Mouse (Mus musculus): ENCODE measurements at regions not wholly inside any gene's neighbourhood (a gene's known extent, or its start where the extent isn't known, plus 50 kb on each side); places are given as distances from the start of the nearest gene placed in this dataset.

- Histone ChIP-seq H3K9me3 (no peaks in the 10 kb centered on the region), H3K4me2 (replicated peaks) (no peak overlapping the region), H3K36me3 (no peaks in the 10 kb centered on the region), H3K27ac (replicated peaks) (no peak overlapping the region), H3K4me3 (no peak overlapping the region), H3K9ac (replicated peaks) (no peak overlapping the region), H3K27me3 (no peaks in the 10 kb centered on the region), H3K4me1 (no peaks in the 10 kb centered on the region)
- ATAC-seq (ENCODE audit: low FRiP score, low read depth): no peak
- 91% methylated on average over 1 of the region's 1 CpGs for WGBS
These were observed 347.5 kb downstream of the Hsfy2 start for GRCm38 (mm10) chr1:56289748-56290147.

GRCm38 (mm10) chr1:56286386-56287045, 350.7 kb downstream of the Hsfy2 start:
- Histone ChIP-seq H3K36me3 (no peaks in the 10 kb centered on the region), H3K27ac (replicated peaks) (no peak overlapping the region), H3K9me3 (no peaks in the 10 kb centered on the region), H3K27me3 (no peaks in the 10 kb centered on the region), H3K4me1 (no peaks in the 10 kb centered on the region), H3K4me3 (no peak overlapping the region), H3K4me2 (replicated peaks) (no peak overlapping the region), H3K9ac (replicated peaks) (no peak overlapping the region)
- no peak for ATAC-seq (ENCODE audit: low FRiP score, low read depth)
- WGBS: 65% methylated on average over 12 of the region's 12 CpGs

GRCm38 (mm10) chr1:56261708-56262107, 375.5 kb downstream of the Hsfy2 start:
- Histone ChIP-seq H3K9me3 (no peaks in the 10 kb centered on the region), H3K4me1 (no peaks in the 10 kb centered on the region), H3K4me2 (replicated peaks) (no peak overlapping the region), H3K9ac (replicated peaks) (no peak overlapping the region), H3K27ac (replicated peaks) (no peak overlapping the region), H3K27me3 (no peaks in the 10 kb centered on the region), H3K36me3 (no peaks in the 10 kb centered on the region), H3K4me3 (no peak overlapping the region)
- ATAC-seq (ENCODE audit: low FRiP score, low read depth): no peak
- 63% methylated on average over 2 of the region's 2 CpGs for WGBS

GRCm38 (mm10) chr1:56260759-56261158, 376.5 kb downstream of the Hsfy2 start:
- H3K9ac ChIP-seq (replicated peaks): no peak overlapping the region
- WGBS: 75% methylated on average over 2 of the region's 2 CpGs
- H3K27ac ChIP-seq (replicated peaks): no peak overlapping the region
- ATAC-seq (ENCODE audit: low FRiP score, low read depth): no peak
- H3K4me1 ChIP-seq: no peaks in the 10 kb centered on the region
- no peak overlapping the region for H3K4me2 ChIP-seq (replicated peaks)
- H3K4me3 ChIP-seq: no peak overlapping the region
- H3K27me3 ChIP-seq: no peaks in the 10 kb centered on the region
- no peaks in the 10 kb centered on the region for H3K9me3 ChIP-seq
- H3K36me3 ChIP-seq: no peaks in the 10 kb centered on the region

- Histone ChIP-seq H3K9ac (replicated peaks) (no peak overlapping the region), H3K36me3 (no peaks in the 10 kb centered on the region), H3K4me1 (no peaks in the 10 kb centered on the region), H3K4me3 (no peak overlapping the region), H3K9me3 (no peaks in the 10 kb centered on the region), H3K4me2 (replicated peaks) (no peak overlapping the region), H3K27ac (replicated peaks) (no peak overlapping the region), H3K27me3 (no peaks in the 10 kb centered on the region)
- ATAC-seq (ENCODE audit: low FRiP score, low read depth): no peak
- 91% methylated on average over 5 of the region's 5 CpGs for WGBS
These were observed 380.3 kb downstream of the Hsfy2 start for GRCm38 (mm10) chr1:56256839-56257490.

- H3K4me2 ChIP-seq (replicated peaks): no peak overlapping the region
- H3K4me1 ChIP-seq: no peaks in the 10 kb centered on the region
- no peak for ATAC-seq (ENCODE audit: low FRiP score, low read depth)
- H3K27me3 ChIP-seq: no peaks in the 10 kb centered on the region
- no peak overlapping the region for H3K9ac ChIP-seq (replicated peaks)
- 89% methylated on average over 6 of the region's 6 CpGs for WGBS
- H3K27ac ChIP-seq (replicated peaks): no peak overlapping the region
- no peaks in the 10 kb centered on the region for H3K36me3 ChIP-seq
- no peak overlapping the region for H3K4me3 ChIP-seq
- no peaks in the 10 kb centered on the region for H3K9me3 ChIP-seq
These were observed 397.5 kb downstream of the Hsfy2 start for GRCm38 (mm10) chr1:56239686-56240085.

GRCm38 (mm10) chr1:56226314-56227008, 410.8 kb downstream of the Hsfy2 start:
- no peak overlapping the region for H3K4me2 ChIP-seq (replicated peaks)
- no peaks in the 10 kb centered on the region for H3K27me3 ChIP-seq
- no peaks in the 10 kb centered on the region for H3K4me1 ChIP-seq
- H3K4me3 ChIP-seq: no peak overlapping the region
- 85% methylated on average over 7 of the region's 7 CpGs for WGBS
- H3K27ac ChIP-seq (replicated peaks): no peak overlapping the region
- ATAC-seq (ENCODE audit: low FRiP score, low read depth): no peak
- no peaks in the 10 kb centered on the region for H3K36me3 ChIP-seq
- no peaks in the 10 kb centered on the region for H3K9me3 ChIP-seq
- no peak overlapping the region for H3K9ac ChIP-seq (replicated peaks)

- no peaks in the 10 kb centered on the region for H3K36me3 ChIP-seq
- H3K27ac ChIP-seq (replicated peaks): no peak overlapping the region
- H3K4me1 ChIP-seq: no peaks in the 10 kb centered on the region
- H3K4me3 ChIP-seq: no peak overlapping the region
- H3K27me3 ChIP-seq: no peaks in the 10 kb centered on the region
- H3K9ac ChIP-seq (replicated peaks): no peak overlapping the region
- H3K4me2 ChIP-seq (replicated peaks): no peak overlapping the region
- no peak for ATAC-seq (ENCODE audit: low FRiP score, low read depth)
- WGBS: 88% methylated on average over 2 of the region's 2 CpGs
- no peaks in the 10 kb centered on the region for H3K9me3 ChIP-seq
These were observed 417.5 kb downstream of the Hsfy2 start for GRCm38 (mm10) chr1:56219700-56220099.

- no peaks in the 10 kb centered on the region for H3K9me3 ChIP-seq
- no peaks in the 10 kb centered on the region for H3K27me3 ChIP-seq
- no peak overlapping the region for H3K9ac ChIP-seq (replicated peaks)
- H3K4me1 ChIP-seq: no peaks in the 10 kb centered on the region
- H3K36me3 ChIP-seq: no peaks in the 10 kb centered on the region
- H3K4me2 ChIP-seq (replicated peaks): no peak overlapping the region
- ATAC-seq (ENCODE audit: low FRiP score, low read depth): no peak
- 89% methylated on average over 13 of the region's 13 CpGs for WGBS
- H3K27ac ChIP-seq (replicated peaks): no peak overlapping the region
- H3K4me3 ChIP-seq: no peak overlapping the region
These were observed 426.4 kb downstream of the Hsfy2 start for GRCm38 (mm10) chr1:56210712-56211371.

- Histone ChIP-seq H3K9me3 (no peaks in the 10 kb centered on the region), H3K4me3 (no peak overlapping the region), H3K9ac (replicated peaks) (no peak overlapping the region), H3K4me2 (replicated peaks) (no peak overlapping the region), H3K4me1 (no peaks in the 10 kb centered on the region), H3K27me3 (no peaks in the 10 kb centered on the region), H3K36me3 (no peaks in the 10 kb centered on the region), H3K27ac (replicated peaks) (no peak overlapping the region)
- no peak for ATAC-seq (ENCODE audit: low FRiP score, low read depth)
- 88% methylated on average over 10 of the region's 10 CpGs for WGBS
These were observed 430.5 kb downstream of the Hsfy2 start for GRCm38 (mm10) chr1:56206615-56207267.

- Histone ChIP-seq H3K27ac (replicated peaks) (no peak overlapping the region), H3K4me3 (no peak overlapping the region), H3K4me2 (replicated peaks) (no peak overlapping the region), H3K27me3 (no peaks in the 10 kb centered on the region), H3K9me3 (no peaks in the 10 kb centered on the region), H3K9ac (replicated peaks) (no peak overlapping the region), H3K4me1 (no peaks in the 10 kb centered on the region), H3K36me3 (no peaks in the 10 kb centered on the region)
- 98% methylated on average over 2 of the region's 2 CpGs for WGBS
- no peak for ATAC-seq (ENCODE audit: low FRiP score, low read depth)
These were observed 442.0 kb downstream of the Hsfy2 start for GRCm38 (mm10) chr1:56195224-56195623.
